15 mouse cellular contexts compared by ENCODE assay signal in genomic region chr10:24593556-24593955, GRCm38 (mm10). TPM values are rescaled to one million over a fixed set of nuclear protein-coding genes. Genes with fewer than 3 reads are reported as not detected.
DNase-seq lines count a peak whose midpoint lies in the region; ATAC-seq and TF ChIP-seq lines count a peak whose summit lies in the region.
"Had no signal": no experiment of that assay in that cellular context is flagged by ENCODE, and none has a peak within 500 bp of the region (broad histone marks: within the 10 kb centered on the region; RNA-seq: fewer than 3 reads in every experiment).

No protein-coding gene starts in this region.

- ATAC-seq in hindbrain, embryonic 16.5 days, result no peak
- ATAC-seq: forebrain, embryonic 13.5 days had no signal

- 63% methylated on average over 4 of the region's 4 CpGs for WGBS in heart, adult 2 months
- 85% methylated on average over 4 of the region's 4 CpGs for WGBS in hindbrain, embryonic 16.5 days

- H3K4me2 ChIP-seq in hindbrain, embryonic 16.5 days (ENCODE audit: low read length), result no peak overlapping the region
- H3K4me2 ChIP-seq: forebrain, embryonic 13.5 days had no signal

- H3K9ac ChIP-seq in heart, adult 2 months (ENCODE audit: low read depth, low read length), result no peak overlapping the region
- no peak overlapping the region for H3K9ac ChIP-seq in hindbrain, embryonic 16.5 days (ENCODE audit: low read depth, low read length)
- H3K9ac ChIP-seq: forebrain, embryonic 13.5 days had no signal

- H3K9me3 ChIP-seq in hindbrain, embryonic 16.5 days (ENCODE audit: control insufficient read depth, low read length), result no peaks in the 10 kb centered on the region
- H3K9me3 ChIP-seq: forebrain, embryonic 13.5 days had no signal

- H3K27me3 ChIP-seq in heart, adult 2 months (ENCODE audit: control insufficient read depth, insufficient read depth, low read length), result no peaks in the 10 kb centered on the region
- H3K27me3 ChIP-seq in hindbrain, embryonic 16.5 days (replicated peaks; ENCODE audit: control insufficient read depth, insufficient read depth, low read length), result no peaks in the 10 kb centered on the region

- DNase-seq in lung, postnatal 36 days, result peak; percentile 20
- no peak for DNase-seq in lung, postnatal 14 days
- DNase-seq in heart, adult 2 months, result peak; percentile 45 to 65
- peak; percentile 46 to 74 for DNase-seq in heart, postnatal 14 days
- no peak for DNase-seq in layer of hippocampus, adult 18-20 months (ENCODE audit: low spot score in 2 of 2)
- no peak for DNase-seq in frontal cortex, postnatal 10 days (ENCODE audit: low spot score in 2 of 2)
- DNase-seq: cerebellum, postnatal 14 days; gastrocnemius, postnatal 25 days; kidney, adult 8-10 months; layer of hippocampus, adult 9-11 months; left cerebral cortex, postnatal 4 days had no signal

- TF ChIP-seq EP300 in heart, adult 2 months (IDR thresholded peaks at IDR 0.05; ENCODE audit: insufficient read depth, low read depth, low read length), result peak; percentile 92

- peaks cover 20% of the 10 kb centered on the region for H3K36me3 ChIP-seq in heart, adult 2 months (ENCODE audit: control insufficient read depth, insufficient read depth, low read length)
- H3K36me3 ChIP-seq in hindbrain, embryonic 16.5 days (ENCODE audit: control insufficient read depth, insufficient read depth, low read length), result no peaks in the 10 kb centered on the region

- TF ChIP-seq POLR2A in heart, adult 2 months (IDR thresholded peaks at IDR 0.05; ENCODE audit: insufficient read depth, low read depth, low read length), result no peak

- no peak for TF ChIP-seq CTCF in heart, adult 2 months (IDR thresholded peaks at IDR 0.05)

- H3K4me3 ChIP-seq in heart, adult 2 months, result no peak overlapping the region
- no peak overlapping the region for H3K4me3 ChIP-seq in hindbrain, embryonic 16.5 days (ENCODE audit: low read length)
- H3K4me3 ChIP-seq: forebrain, embryonic 13.5 days; myocyte had no signal

- H3K79me2 ChIP-seq in heart, adult 2 months (replicated peaks; ENCODE audit: control insufficient read depth, insufficient read depth, low read length), result no peaks in the 10 kb centered on the region

- H3K27ac ChIP-seq in heart, adult 2 months, result peak overlapping the region; percentile 56
- no peak overlapping the region for H3K27ac ChIP-seq in hindbrain, embryonic 16.5 days (ENCODE audit: low read depth, low read length)
- H3K27ac ChIP-seq: forebrain, embryonic 13.5 days had no signal

- H3K4me1 ChIP-seq in heart, adult 2 months (ENCODE audit: control insufficient read depth, insufficient read depth, low read length), result peaks cover 12% of the 10 kb centered on the region
- H3K4me1 ChIP-seq in hindbrain, embryonic 16.5 days (ENCODE audit: control insufficient read depth, insufficient read depth, low read depth, low read length), result peaks cover 5% of the 10 kb centered on the region

- intact Hi-C loops in heart, adult 2 months (cut with DNase I), result loop anchor here (2.0 to 5.0 kb wide), 2 partner anchors 111 to 183 kb away; no protein-coding TSS in a partner anchor
- intact Hi-C loops in heart, postnatal 14 days (cut with DNase I), result loop anchor here (5.0 to 10.0 kb wide), 2 partner anchors 101 to 279 kb away; no protein-coding TSS in a partner anchor

RNA-seq across cellular contexts. Expression of gene Ccn2, which starts 1.7 kb away (rescaled TPM):
- total RNA-seq in heart, adult 2 months (2021), result 100 to 1,000 TPM in 1 of 2 experiments, 10 to 100 TPM in 1; 62.8 to 108 TPM
- polyA plus RNA-seq in heart, adult 2 months (2012; rRNA removed), result 93.2 and 141 TPM in 2 replicates
- total RNA-seq in heart, postnatal 14 days (2021), result 10 to 100 TPM; 61.8 to 65.7 TPM
- total RNA-seq in layer of hippocampus, adult 18-20 months (2021), result 1 to 10 TPM; 7.8 to 9.8 TPM
- polyA plus RNA-seq in hindbrain, embryonic 16.5 days (2015; fragmentation: Nextera tagmentation; extraction: Ambion mirVana), result 3.6 and 5.4 TPM in 2 replicates
- total RNA-seq: megakaryocyte progenitor cell, adult 5-6 weeks had no signal

Comparison
In these comparisons a context has a peak if more than half of its experiments do, and no peak if none do; other contexts are left out.
1. DNase-seq: peak in lung, postnatal 36 days (single experiment), heart, adult 2 months (2 of 2) and heart, postnatal 14 days (2 of 2); none in lung, postnatal 14 days (single experiment), layer of hippocampus, adult 18-20 months (0 of 2) and frontal cortex, postnatal 10 days (0 of 2).
2. RNA of gene Ccn2, which starts 1.7 kb away (total RNA-seq): 62.8 to 108 TPM in heart, adult 2 months and 61.8 to 65.7 TPM in heart, postnatal 14 days; 7.8 to 9.8 TPM in layer of hippocampus, adult 18-20 months; every median in the first group is over 4 times any median in the second.